Mouse (Mus musculus): ENCODE data around the gene Nabp2. TPM values are rescaled to one million over a fixed set of nuclear protein-coding genes. Genes with fewer than 3 reads are reported as not detected.

Gene Nabp2
- total RNA-seq, 1 experiment from 2014 or later = 34.6 TPM

DNA sequence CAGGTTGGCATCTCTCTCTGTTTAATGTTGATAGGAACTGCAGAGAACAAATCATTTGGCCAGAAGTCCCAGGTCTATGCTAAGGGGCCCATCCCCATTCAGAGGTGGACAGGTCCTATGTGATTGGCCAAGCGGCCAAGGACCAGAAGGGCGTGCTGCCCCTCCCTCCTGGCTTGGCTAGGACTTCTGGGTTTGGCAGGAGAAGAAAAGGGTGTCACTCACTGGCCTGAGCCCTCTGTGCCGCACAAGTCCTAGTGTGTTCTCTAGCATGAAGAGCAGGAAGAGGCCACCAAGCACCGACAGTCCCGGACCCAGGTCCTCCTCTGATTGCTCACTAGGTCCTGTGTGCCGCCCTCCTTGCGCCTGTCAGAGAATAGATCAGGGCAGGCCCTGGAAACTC is 13.8 kb downstream of the Nabp2 start:
- no peak for ATAC-seq (replicated peaks; ENCODE audit: insufficient number of reproducible peaks, low FRiP score, low TSS enrichment, poor library complexity, severe bottlenecking)

DNA sequence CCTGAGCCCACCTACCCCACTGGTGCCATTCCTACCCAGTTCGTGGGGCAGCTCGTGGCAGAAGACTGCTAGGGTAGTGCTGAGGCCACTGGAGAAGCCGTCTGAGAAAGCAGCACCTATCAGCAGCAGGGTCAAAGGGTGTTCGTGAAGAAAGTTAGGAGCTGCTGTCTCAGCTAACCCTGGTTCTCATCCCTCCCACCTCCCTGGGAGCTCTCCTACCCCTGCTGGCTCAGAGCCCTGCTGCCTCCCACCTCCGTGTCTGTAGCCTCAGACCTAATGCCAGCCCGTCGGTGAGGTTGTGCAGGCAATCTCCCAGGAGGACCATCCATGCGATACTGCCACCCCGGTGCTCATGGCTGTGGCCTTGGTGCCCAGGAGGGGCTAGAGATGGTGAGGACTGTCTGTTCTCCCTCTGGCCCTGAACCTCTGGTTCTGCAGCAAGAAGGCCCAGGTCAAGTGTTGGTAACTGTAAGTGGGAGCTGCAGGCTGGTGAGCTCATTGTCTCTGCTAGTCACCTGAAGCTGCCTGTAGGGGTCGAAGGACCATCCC is 14.5 kb downstream of the Nabp2 start:
- ATAC-seq (replicated peaks; ENCODE audit: insufficient number of reproducible peaks, low FRiP score, low TSS enrichment, poor library complexity, severe bottlenecking) = no peak

DNA sequence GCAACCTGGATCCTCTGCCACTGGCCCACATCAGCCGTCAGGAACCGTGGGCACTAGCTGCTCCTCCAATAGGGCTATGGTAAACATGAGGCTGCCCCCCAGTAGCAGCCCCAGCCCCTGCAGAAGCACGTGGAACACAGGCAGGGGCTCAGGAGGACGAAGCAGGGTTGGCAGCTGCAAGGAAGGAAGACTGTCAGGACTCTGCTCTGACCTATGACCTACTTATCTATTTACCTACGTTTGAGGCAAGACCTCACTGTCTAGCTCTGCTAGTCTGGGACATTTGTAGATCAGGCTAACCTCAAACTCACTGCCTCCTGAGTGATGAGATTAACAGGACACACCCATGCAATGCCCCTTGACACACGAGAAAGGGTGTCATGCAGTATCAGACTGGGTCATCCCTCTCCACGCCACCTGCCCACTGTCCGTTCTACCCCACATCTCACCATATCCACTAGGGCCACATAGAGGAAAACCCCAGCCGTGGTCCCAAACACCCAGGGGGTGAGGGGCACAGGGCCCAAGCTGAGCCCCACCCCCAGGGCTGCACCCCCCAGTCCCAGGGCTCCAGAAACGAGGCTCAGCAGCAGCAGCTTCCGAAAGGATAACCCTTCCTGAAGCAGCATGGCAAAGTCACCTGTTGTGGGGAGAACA is 15.1 kb downstream of the Nabp2 start:
- no peak for ATAC-seq (replicated peaks; ENCODE audit: insufficient number of reproducible peaks, low FRiP score, low TSS enrichment, poor library complexity, severe bottlenecking)

DNA sequence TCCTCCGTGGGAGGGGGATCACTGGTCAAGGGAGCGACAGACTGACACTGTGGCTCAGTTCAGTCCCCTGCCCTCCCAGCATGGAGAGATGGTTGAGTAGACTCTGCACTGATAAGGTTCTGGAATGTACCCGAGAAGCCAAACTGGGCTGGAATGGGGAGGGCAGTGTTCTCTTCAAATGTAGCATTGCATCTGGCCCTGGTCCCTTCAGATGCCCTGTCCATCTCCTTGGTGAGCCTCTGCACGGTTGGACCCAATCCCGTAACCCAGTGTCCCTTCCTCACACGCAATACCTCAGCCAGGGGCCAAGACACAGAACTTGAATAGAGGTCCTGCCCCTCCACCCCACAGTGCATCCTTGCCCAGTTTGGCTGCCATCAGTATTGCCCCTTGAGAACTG is 19.4 kb downstream of the Nabp2 start:
- no peak for ATAC-seq (replicated peaks; ENCODE audit: insufficient number of reproducible peaks, low FRiP score, low TSS enrichment, poor library complexity, severe bottlenecking)

DNA sequence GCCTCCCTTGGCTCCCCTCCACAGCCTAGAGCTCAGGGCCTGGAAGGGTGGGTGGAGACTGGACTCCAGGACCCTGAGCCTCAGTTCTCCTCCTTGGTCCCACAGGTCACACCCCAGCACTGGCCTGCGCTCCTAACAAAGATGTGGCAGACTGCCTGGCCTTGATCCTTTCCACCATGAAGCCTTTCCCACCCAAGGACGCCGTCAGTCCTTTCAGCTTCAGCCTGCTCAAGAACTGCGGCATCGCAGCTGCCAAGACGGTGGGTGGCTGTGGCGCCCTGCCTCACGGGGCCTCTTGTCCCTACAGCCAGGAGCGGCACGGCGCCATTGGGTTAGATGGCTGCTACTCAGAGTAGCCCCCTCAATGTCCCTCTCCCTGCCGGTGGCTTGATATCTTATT is 20.9 kb downstream of the Nabp2 start:
- ATAC-seq (replicated peaks; ENCODE audit: insufficient number of reproducible peaks, low FRiP score, low TSS enrichment, poor library complexity, severe bottlenecking) = no peak

DNA sequence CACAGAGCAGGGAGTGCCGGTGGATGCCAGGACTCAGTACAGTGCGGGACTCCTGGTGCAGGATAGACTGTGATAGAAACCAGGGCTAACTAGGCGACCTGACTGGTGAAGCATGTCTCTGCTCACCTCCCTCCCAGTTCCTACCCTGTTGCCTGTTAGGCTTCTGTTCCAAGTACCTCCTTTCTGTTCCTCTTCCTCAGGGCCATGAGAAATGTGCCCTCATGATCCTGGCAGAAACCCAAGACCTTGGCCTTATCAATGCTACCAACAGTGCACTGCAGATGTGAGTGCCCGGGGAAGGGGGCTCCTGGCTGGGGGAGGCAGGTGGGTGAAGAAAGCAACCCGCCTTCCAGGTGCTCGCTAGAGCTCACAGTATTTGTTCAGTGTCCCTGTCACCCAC is 21.7 kb downstream of the Nabp2 start:
- ATAC-seq (replicated peaks; ENCODE audit: insufficient number of reproducible peaks, low FRiP score, low TSS enrichment, poor library complexity, severe bottlenecking) = peak; percentile 19; the same call in 1 of the 2 replicates

DNA sequence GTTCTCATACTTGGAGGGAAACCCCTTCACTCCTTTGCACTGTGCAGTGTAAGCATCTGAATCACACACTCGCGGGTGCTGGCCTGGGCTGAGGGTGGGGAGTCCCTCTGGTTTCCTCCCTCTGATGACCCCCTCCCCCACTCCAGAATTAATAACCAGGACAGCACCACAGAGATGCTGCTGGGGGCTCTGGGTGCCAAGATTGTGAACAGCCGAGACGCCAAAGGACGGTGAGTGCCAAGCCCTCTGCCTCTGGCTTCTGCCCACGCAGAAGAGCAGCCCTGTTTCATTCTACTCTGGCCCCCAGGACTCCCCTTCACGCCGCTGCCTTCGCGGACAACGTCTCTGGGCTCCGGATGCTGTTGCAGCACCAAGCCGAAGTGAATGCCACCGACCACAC is 22.4 kb downstream of the Nabp2 start:
- ATAC-seq (replicated peaks; ENCODE audit: insufficient number of reproducible peaks, low FRiP score, low TSS enrichment, poor library complexity, severe bottlenecking) = no peak

DNA sequence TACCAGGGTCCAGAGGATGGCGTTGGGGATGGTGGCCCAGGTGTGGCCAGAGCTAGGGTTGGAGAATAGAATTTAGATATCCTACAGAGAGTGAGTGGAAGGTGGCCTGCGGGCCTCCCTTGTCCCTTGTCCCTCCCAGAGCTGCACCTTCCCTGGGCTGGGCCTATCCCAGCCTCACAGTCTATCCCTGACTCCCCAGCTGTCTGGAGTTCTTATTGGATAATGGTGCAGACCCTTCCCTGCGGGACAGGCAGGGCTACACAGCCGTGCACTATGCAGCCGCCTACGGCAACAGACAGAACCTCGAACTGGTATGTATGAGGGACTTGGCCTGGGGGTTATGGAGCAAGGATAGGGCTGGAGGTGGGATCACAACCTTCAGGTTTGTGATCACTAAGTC is 25.4 kb downstream of the Nabp2 start:
- ATAC-seq (replicated peaks; ENCODE audit: insufficient number of reproducible peaks, low FRiP score, low TSS enrichment, poor library complexity, severe bottlenecking) = no peak

DNA sequence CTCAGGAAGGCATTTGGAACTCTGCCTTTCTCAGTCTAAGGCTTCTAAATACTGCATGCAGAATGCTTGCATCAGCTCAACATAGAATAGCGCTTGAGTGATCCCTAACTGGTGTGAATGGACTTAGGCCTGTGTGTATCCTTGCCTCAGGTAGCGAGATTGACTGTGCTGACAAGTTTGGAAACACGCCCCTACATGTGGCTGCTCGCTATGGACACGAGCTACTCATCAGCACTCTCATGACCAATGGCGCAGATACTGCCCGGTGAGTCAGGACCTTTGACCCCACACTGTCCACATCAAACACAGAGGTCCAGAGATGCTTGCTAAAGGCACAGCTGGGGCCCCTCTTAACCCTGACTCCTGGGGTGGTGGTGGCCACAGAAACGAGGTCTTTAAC is 28.8 kb downstream of the Nabp2 start:
- no peak for ATAC-seq (replicated peaks; ENCODE audit: insufficient number of reproducible peaks, low FRiP score, low TSS enrichment, poor library complexity, severe bottlenecking)

DNA sequence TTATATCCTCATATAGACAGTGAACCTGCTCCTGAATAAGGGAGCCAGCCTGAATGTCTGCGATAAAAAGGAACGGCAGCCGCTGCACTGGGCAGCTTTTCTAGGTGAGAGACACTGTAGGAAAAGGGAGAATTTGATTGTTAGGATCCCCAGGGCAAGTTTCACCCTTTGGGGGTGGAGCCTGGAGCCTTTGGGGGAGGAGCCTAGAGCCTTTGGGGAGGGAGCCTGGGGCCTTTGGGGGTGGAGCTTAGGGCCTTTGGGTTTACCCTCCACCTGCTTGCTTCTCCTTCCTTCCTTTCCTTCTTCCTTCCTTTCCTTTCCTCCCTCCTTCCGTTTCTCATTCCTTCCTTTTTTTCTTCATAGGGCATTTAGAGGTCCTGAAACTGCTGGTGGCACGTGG is 30.7 kb downstream of the Nabp2 start:
- ATAC-seq (replicated peaks; ENCODE audit: insufficient number of reproducible peaks, low FRiP score, low TSS enrichment, poor library complexity, severe bottlenecking) = no peak

DNA sequence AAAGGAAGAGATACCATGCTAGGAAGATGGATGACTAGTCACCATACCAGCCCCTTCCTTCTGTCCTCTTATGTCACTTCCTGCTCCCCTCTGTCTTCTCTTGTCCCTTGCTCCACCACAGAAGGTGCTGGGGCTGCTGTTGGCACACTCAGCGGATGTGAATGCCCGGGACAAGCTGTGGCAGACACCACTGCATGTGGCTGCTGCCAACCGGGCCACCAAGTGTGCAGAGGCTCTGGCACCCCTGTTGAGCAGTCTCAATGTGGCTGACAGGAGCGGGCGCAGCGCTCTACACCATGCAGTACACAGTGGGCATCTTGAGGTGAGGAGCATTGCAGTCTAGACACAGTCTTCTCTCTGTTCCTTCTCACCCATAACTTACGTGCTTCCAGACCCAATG is 32.0 kb downstream of the Nabp2 start:
- no peak for ATAC-seq (replicated peaks; ENCODE audit: insufficient number of reproducible peaks, low FRiP score, low TSS enrichment, poor library complexity, severe bottlenecking)

DNA sequence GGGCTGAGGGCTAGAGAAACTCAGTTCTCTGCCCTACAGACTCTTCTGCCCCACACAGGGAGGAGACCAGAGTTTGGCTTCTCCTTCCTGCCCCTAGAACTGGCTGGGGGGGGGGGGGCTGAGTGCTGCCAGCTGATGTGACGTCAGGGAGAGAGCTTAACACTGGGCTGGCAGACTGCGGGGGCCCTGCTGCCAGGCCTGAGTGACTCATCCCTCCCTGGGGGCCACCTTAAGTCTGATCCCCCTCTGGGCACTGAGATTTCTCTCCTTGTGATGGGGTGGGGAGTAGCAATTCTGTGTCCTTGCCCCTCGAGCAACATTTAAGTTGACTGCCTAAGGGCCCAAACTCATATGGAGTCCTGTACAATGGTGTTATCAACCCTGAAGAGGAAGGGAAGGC is 32.8 kb downstream of the Nabp2 start:
- no peak for ATAC-seq (replicated peaks; ENCODE audit: insufficient number of reproducible peaks, low FRiP score, low TSS enrichment, poor library complexity, severe bottlenecking)

DNA sequence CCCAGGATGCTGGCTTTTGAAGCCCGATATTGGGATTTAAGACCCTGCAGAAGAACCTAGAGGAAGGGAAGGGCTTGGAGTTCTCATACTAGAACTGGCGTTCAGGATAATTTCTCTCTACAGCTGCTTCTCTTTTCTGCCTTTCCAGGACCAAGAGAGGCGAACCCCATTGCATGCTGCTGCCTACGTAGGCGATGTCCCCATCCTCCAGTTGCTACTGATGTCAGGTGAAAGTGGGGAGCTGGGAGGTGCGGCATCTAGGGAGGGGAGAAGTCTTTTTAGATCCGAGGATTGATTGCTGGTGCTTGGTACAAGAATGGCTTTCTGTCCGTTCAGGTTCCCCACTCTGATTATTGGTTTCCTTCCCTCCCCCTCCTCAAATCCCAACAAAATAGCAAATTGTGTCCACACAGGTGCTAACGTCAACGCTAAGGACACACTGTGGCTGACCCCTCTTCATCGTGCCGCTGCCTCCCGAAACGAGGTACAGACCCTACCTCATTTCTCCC is 33.3 kb downstream of the Nabp2 start:
- no peak for ATAC-seq (replicated peaks; ENCODE audit: insufficient number of reproducible peaks, low FRiP score, low TSS enrichment, poor library complexity, severe bottlenecking)

DNA sequence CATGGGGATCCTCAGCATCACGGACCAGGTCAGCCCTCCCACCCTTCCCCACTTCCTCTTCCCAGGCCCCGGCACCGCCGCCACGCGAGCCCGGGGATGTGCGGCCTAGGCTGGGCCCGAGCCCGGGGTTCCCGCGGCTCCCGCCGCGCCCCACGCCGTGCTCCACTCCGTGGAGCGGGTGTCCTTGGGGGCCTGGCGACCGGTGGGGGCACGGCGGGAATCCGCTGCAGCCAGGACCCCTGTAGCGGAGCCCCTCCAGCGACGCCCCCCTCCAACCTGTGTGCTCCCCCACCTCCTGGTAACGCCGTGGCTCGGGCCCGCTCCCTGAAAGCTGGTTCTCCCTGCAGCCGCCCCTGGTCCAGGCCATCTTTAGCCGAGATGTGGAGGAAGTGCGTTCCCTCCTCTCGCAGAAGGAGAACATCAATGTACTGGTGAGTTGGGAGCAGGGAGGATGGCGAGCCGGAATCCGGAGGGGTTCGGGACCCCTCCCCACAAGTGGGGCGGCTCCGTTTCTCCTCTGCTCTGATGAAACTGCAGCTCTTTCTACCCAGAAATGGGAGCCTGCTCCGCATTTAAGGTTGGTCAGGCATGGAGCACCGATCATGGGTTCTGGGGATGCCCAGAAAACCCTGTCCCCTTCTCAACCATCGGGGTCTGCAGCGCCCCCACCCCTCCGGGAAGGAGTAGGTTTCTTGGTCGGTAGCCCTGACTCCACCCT is 33.9 kb downstream of the Nabp2 start:
- no peak for ATAC-seq (replicated peaks; ENCODE audit: insufficient number of reproducible peaks, low FRiP score, low TSS enrichment, poor library complexity, severe bottlenecking)

DNA sequence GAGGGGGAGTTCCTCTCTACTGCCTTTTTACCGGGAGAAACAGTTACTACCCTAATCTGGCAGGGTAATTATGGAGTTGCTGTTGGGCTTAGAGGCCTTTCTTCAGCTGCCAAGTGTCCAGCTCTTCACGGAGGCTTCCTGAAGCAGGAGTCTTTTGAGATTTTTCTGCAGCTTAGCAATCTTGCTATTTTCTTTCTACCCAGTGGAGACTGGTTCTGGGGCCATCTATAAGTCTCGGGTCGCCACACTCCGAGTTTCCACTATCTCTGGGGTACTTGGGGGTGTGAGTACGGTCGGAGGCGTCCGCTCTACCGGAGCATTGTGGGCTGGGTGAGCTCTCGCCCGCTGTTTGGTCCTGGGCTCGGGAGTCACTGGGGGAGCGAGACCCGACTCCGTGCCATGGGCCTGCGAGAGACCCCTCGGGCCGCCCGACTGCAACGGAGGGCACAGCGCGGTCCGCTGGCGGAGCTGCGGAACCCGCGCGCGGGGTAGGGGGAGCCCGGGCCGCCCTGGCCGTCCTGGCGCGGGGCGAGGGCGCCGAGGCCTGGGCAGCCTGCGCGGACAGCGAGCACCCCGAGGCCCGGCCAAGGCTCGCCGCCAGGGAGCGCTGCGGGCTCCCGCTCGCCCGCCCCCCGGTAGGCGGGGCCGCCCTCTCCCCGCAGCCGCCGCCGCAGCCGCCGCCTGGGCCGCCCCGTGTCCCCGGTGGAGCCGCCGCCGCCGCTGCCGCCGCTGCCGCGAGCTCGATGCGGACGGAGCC is 34.7 kb downstream of the Nabp2 start, which contains the start of gene Ankrd52:
Ankrd52 (plus strand) TSS at position 661 of the 757 bp plus-strand sequence.
- no peak for ATAC-seq (replicated peaks; ENCODE audit: insufficient number of reproducible peaks, low FRiP score, low TSS enrichment, poor library complexity, severe bottlenecking)

DNA sequence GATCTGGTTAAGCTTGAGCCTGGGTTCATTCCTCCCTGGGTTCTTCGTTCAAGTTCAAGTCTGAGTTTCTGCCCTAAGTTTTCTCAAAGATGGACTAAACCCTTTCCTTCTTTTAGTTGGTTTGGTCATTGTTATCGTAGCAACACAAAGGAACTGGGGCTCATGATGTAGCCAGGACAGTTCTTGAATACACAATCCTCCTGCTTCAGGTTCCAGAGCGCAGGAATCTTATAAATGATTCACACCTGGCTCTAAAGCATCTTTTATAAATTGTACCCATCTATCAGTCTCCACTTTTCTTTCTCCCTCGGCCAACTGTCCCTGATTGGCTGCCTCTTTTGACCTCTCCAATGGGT is 35.2 kb downstream of the Nabp2 start:
- ATAC-seq (replicated peaks; ENCODE audit: insufficient number of reproducible peaks, low FRiP score, low TSS enrichment, poor library complexity, severe bottlenecking) = no peak

DNA sequence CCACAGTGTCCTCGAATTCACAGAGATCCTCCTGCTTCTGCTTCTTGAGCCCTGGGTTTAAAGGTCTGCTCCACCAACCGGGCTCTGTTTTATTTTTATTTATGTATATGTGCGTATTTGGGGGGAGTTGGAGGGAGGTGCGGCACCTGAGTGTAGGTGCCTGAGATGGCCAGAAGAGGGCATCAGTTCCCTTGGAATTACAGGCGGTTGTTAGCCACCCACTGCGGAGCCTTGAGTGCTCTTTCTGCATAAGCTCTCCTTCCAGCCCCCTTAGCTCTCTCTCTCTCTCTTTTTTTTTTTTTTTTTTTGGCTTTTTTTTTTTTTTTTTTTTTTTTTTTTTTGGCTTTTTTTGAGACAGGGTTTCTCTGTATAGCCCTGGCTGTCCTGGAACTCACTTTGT is 36.9 kb downstream of the Nabp2 start:
- no peak for ATAC-seq (replicated peaks; ENCODE audit: insufficient number of reproducible peaks, low FRiP score, low TSS enrichment, poor library complexity, severe bottlenecking)

DNA sequence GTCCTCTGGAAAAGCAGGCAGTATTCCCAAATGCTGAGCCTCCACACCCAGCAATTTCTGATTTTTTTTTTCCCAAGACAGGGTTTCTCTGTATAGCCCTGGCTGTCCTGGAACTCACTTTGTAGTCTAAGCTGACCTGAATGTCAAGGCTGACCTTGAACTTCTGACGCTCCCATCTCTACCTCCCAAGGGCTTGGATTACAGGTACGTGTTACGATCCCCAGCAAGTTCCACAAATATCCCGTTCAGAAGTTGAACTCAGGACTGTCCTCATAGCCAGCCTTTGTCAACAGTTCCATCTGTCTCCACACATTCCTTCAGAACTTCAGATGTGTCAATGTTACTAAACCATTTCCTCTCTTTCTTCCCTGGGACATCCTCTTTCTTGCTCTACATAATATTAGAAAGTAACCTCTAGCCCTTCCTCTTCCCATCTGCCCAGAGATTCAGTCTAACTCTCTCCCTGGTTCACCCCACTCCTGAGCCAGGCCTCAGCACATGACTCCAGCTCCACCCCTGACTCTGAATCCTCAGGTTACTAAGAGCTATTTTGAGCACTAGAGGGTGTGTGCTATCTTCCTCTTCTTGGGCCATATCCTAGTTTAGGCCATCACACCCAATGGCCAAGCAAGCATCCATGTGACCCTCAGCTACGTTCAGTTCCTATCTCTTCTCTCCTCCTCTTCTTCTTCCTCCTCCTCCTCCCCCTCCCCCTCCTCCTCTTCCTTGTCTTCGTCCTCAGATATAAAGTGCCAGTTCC is 38.1 kb downstream of the Nabp2 start:
- peak; percentile 80 for ATAC-seq (replicated peaks; ENCODE audit: insufficient number of reproducible peaks, low FRiP score, low TSS enrichment, poor library complexity, severe bottlenecking)

DNA sequence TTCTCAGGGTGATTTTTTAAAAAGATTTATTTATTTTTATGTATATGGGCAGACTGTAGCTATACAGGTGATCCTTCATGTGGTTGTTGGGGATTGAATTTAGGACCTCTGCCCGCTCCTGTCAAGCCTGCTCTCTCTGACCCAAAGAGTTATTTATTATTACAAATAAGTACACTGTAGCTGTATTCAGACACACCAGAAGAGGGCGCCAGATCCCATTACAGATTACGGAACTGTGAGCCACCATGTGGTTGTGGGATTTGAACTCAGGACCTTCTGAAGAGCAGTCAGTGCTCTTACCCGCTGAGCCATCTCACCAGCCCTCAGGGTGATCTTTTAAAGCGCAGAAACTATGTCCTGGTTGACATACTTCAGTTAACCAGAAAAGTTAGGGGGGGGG is 39.1 kb downstream of the Nabp2 start:
- ATAC-seq (replicated peaks; ENCODE audit: insufficient number of reproducible peaks, low FRiP score, low TSS enrichment, poor library complexity, severe bottlenecking) = no peak

All from monocyte, adult 5-6 weeks (primary cell).